Mouse (Mus musculus) MEL (cell line): ENCODE measurements around the gene Dcun1d4. TPM values are rescaled to one million over a fixed set of nuclear protein-coding genes. Genes with fewer than 3 reads are reported as not detected.

Experiments used
- DNase-seq: peaks from one replicate; pipeline ENCODE4 v3.0.0; 2011; ENCODE audit warnings: low read depth, low spot score
- H3K27ac ChIP-seq: 2 replicates; pipeline ENCODE4 v1.5.1; 2012; ENCODE audit warnings: low read depth, mild to moderate bottlenecking, control low read depth, low read length, moderate library complexity; ENCODE audit not compliant: control insufficient read depth
- H3K27me3 ChIP-seq, 2 experiments: fragments of 150-350 bp in 1 of 2; sonication (generic) in 1 of 2; 2 replicates each; pipeline ENCODE4 v1.6.1; 2012; ENCODE audit warnings: low read length in 2 of 2, mild to moderate bottlenecking in 2 of 2, improper control_type of control experiment in 1 of 2, moderate library complexity in 1 of 2; ENCODE audit not compliant: insufficient read depth in 2 of 2, control insufficient read depth in 1 of 2
- H3K36me3 ChIP-seq, 2 experiments: 2 replicates each; pipeline ENCODE4 v1.6.1; 2012 to 2014; ENCODE audit warnings: low read length in 2 of 2, improper control_type of control experiment in 1 of 2, inconsistent platforms in 1 of 2, mild to moderate bottlenecking in 1 of 2; ENCODE audit not compliant: insufficient read depth in 2 of 2, control insufficient read depth in 1 of 2
- H3K4me1 ChIP-seq, 2 experiments: fragments of 150-350 bp in 1 of 2; sonication (generic) in 1 of 2; 2 replicates each; pipeline ENCODE4 v1.6.1; 2012; ENCODE audit warnings: low read length in 2 of 2, improper control_type of control experiment in 1 of 2, mild to moderate bottlenecking in 1 of 2; ENCODE audit not compliant: insufficient read depth in 2 of 2, control insufficient read depth in 1 of 2
- H3K4me3 ChIP-seq, 2 experiments: fragments of 150-350 bp in 1 of 2; sonication (generic) in 1 of 2; 2 replicates each; pipeline ENCODE4 v1.5.1; 2012; ENCODE audit warnings: low read depth in 2 of 2, low read length in 2 of 2, mild to moderate bottlenecking in 2 of 2, moderate library complexity in 2 of 2, control low read depth in 1 of 2, improper control_type of control experiment in 1 of 2; ENCODE audit not compliant: control insufficient read depth in 1 of 2, insufficient read depth in 1 of 2
- H3K79me2 ChIP-seq: 2 replicates; pipeline ENCODE4 v1.6.1; 2012; ENCODE audit warnings: mild to moderate bottlenecking, low read length, moderate library complexity; ENCODE audit not compliant: control insufficient read depth, poor library complexity, insufficient read depth
- H3K9ac ChIP-seq: 2 replicates; pipeline ENCODE4 v1.6.1; 2012; ENCODE audit warnings: low read depth, mild to moderate bottlenecking, control low read depth, low read length, moderate library complexity; ENCODE audit not compliant: control insufficient read depth, poor library complexity, severe bottlenecking
- H3K9me3 ChIP-seq: fragments of 150-350 bp; sonication (generic); replicated peaks from 2 replicates; pipeline ENCODE4 v1.6.1; 2012; ENCODE audit warnings: mild to moderate bottlenecking, low read length, improper control_type of control experiment, moderate library complexity; ENCODE audit not compliant: insufficient read depth
- CHD1 ChIP-seq: IDR thresholded peaks from 2 replicates; pipeline ENCODE4 v1.6.1; 2012; ENCODE audit warnings: low read depth, mild to moderate bottlenecking, inconsistent platforms, low read length, improper control_type of control experiment
- CTCF ChIP-seq, 3 experiments: IDR thresholded peaks in 2 of 3; conservative IDR thresholded peaks in 1 of 3; 2 replicates each; pipeline ENCODE4 v1.5.1; 2011 to 2012; ENCODE audit warnings: low read length in 3 of 3, low read depth in 2 of 3, mild to moderate bottlenecking in 2 of 3, improper control_type of control experiment in 1 of 3, inconsistent platforms in 1 of 3, mixed read lengths in 1 of 3, moderate library complexity in 1 of 3; ENCODE audit not compliant: control insufficient read depth in 1 of 3, insufficient read depth in 1 of 3, poor library complexity in 1 of 3, severe bottlenecking in 1 of 3
- ELF1 ChIP-seq: IDR thresholded peaks from 2 replicates; pipeline ENCODE4 v1.6.1; 2014; ENCODE audit warnings: low read depth, mild to moderate bottlenecking, inconsistent platforms, low read length, improper control_type of control experiment, moderate library complexity
- KAT2A ChIP-seq: conservative IDR thresholded peaks from 2 replicates; pipeline ENCODE4 v1.6.1; 2012; ENCODE audit warnings: low read depth, low read length, improper control_type of control experiment, inconsistent platforms
- MAZ ChIP-seq: IDR thresholded peaks from 2 replicates; pipeline ENCODE4 v1.6.1; 2012; ENCODE audit warnings: low read depth, mild to moderate bottlenecking, inconsistent platforms, low read length, improper control_type of control experiment
- MYB ChIP-seq: IDR thresholded peaks from 2 replicates; pipeline ENCODE4 v1.6.1; 2011; ENCODE audit warnings: mild to moderate bottlenecking, low read depth, low read length, improper control_type of control experiment
- MYC ChIP-seq: IDR thresholded peaks from 2 replicates; pipeline ENCODE4 v1.6.1; 2011; ENCODE audit warnings: low read depth, mild to moderate bottlenecking, low read length, improper control_type of control experiment, moderate library complexity
- POLR2A ChIP-seq, 2 experiments: IDR thresholded peaks; 2 replicates each; pipeline ENCODE4 v1.6.1; 2011 to 2012; ENCODE audit warnings: low read length in 2 of 2, mild to moderate bottlenecking in 2 of 2, control low read depth in 1 of 2, improper control_type of control experiment in 1 of 2, low read depth in 1 of 2, moderate library complexity in 1 of 2; ENCODE audit not compliant: control insufficient read depth in 1 of 2, insufficient read depth in 1 of 2, poor library complexity in 1 of 2
- POLR2AphosphoS2 ChIP-seq: IDR thresholded peaks from 2 replicates; pipeline ENCODE4 v1.6.1; 2011; ENCODE audit warnings: low read length, improper control_type of control experiment
- RAD21 ChIP-seq: IDR thresholded peaks from 2 replicates; pipeline ENCODE4 v1.6.1; 2011; ENCODE audit warnings: mild to moderate bottlenecking, low read depth, low read length, improper control_type of control experiment
- SMC3 ChIP-seq: IDR thresholded peaks from 2 replicates; pipeline ENCODE4 v1.6.1; 2011; ENCODE audit warnings: low read depth, low read length, improper control_type of control experiment
- TAL1 ChIP-seq: IDR thresholded peaks from 2 replicates; pipeline ENCODE4 v1.6.1; 2012; ENCODE audit warnings: mild to moderate bottlenecking, inconsistent platforms, low read length, moderate library complexity, mixed read lengths
- USF2 ChIP-seq, 2 experiments: IDR thresholded peaks; 2 replicates each; pipeline ENCODE4 v1.6.1; 2011 to 2012; ENCODE audit warnings: improper control_type of control experiment in 2 of 2, low read length in 2 of 2, borderline replicate concordance in 1 of 2, inconsistent platforms in 1 of 2, low read depth in 1 of 2, mild to moderate bottlenecking in 1 of 2; ENCODE audit not compliant: insufficient read depth in 1 of 2
- ZC3H11A ChIP-seq: IDR thresholded peaks from 2 replicates; pipeline ENCODE4 v1.6.1; 2012; ENCODE audit warnings: low read depth, mild to moderate bottlenecking, inconsistent platforms, low read length, improper control_type of control experiment
- ZMIZ1 ChIP-seq: IDR thresholded peaks from 2 replicates; pipeline ENCODE4 v1.6.1; 2012; ENCODE audit warnings: low read depth, mild to moderate bottlenecking, inconsistent platforms, low read length, improper control_type of control experiment, moderate library complexity
- polyA plus RNA-seq, 2 experiments: library from polyadenylated mRNA; stranded (reverse) in 1 of 2; unstranded in 1 of 2; fragments of >175 nt in 1 of 2; fragments of >200 nt in 1 of 2; gene quantifications; 2 replicates each; pipeline versions ENCODE4 v1.2.1 to v1.2.4; 2012; ENCODE audit warnings: low replicate concordance in 2 of 2, low read depth in 1 of 2; ENCODE audit not compliant: insufficient read length in 2 of 2, insufficient read depth in 1 of 2, missing spikeins in 1 of 2
- total RNA-seq: library from RNA; depleted of rRNA; stranded (reverse); fragments of 300-350 nt; gene quantifications from 2 replicates; pipeline ENCODE4 v1.2.3, GENCODE M21; 2012

The Dcun1d4 gene
- total and polyA plus RNA-seq, 3 experiments = 7.6 to 10.0 TPM; not detected in 1

DNA sequence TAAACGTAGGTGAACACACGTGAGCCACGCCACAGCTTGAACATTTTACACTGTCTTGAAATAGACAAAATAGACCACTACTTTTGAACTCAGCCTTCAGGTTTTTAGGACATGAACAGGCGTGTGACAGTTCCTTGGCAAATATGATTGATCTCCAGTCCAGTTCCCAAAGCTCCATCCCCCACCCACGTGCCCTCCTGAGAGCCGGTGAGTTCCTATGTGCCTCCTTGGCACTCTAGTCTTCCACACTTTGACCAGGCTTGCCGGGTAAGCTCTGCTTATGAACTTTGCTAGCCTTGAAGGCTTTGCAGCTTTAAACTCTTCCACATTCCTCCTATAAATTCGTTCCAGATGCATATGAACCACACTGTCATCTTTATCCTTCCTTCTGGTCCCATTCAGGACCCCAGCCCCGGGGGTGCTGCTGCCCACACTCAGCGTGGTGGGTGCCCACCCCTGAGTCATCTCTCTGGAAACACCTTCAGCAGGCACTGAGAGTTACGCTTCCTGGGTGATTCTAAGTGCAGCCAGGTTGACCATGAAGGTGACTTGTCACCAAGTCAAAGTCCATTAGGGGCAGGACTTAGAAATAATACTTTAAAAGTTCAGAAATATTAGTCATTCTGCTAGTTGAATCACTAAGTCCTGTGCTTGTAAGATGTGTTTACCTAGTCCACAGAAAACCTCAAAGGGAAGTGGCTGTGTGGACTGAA, 57.9 kb downstream of the Dcun1d4 start:
- Histone ChIP-seq H3K27ac (no peak overlapping the region), H3K79me2 (no peaks in the 10 kb centered on the region), H3K4me1 (no peaks in the 10 kb centered on the region), H3K9ac (no peak overlapping the region), H3K4me3 (no peak overlapping the region), H3K36me3 (no peaks in the 10 kb centered on the region; a peak in 1 of 4 replicates), H3K9me3 (no peaks in the 10 kb centered on the region), H3K27me3 (no peaks in the 10 kb centered on the region)
- TF ChIP-seq POLR2AphosphoS2 = no peak
- no peak for TF ChIP-seq MYB
- TF ChIP-seq MYC = no peak
- no peak for TF ChIP-seq USF2 (IDR thresholded peaks at IDR 0.05; ENCODE audit: borderline replicate concordance in 1 of 2, insufficient read depth in 1 of 2, low read depth in 1 of 2, low read length in 2 of 2)
- TF ChIP-seq POLR2A (IDR thresholded peaks at IDR 0.05; ENCODE audit: control insufficient read depth in 1 of 2, insufficient read depth in 1 of 2, low read depth in 1 of 2, low read length in 2 of 2, poor library complexity in 1 of 2) = no peak
- TF ChIP-seq MAZ = no peak
- no peak for DNase-seq

GRCm38 (mm10) chr5:73539848-73540510, 59.2 kb downstream of the Dcun1d4 start:
- peak; percentile 60 for DNase-seq
- H3K36me3 ChIP-seq = peaks cover 0 to 4% of the 10 kb centered on the region in 2 experiments; a peak in 3 of 4 replicates
- H3K27ac ChIP-seq = no peak overlapping the region
- no peaks in the 10 kb centered on the region for H3K27me3 ChIP-seq
- no peak overlapping the region for H3K9ac ChIP-seq
- H3K4me1 ChIP-seq = peaks cover 0 to 4% of the 10 kb centered on the region in 2 experiments; a peak in 2 of 4 replicates
- H3K4me3 ChIP-seq = no peak overlapping the region
- H3K79me2 ChIP-seq = no peaks in the 10 kb centered on the region
- no peak for TF ChIP-seq KAT2A
- TF ChIP-seq POLR2AphosphoS2 = no peak
- TF ChIP-seq SMC3 = peak; percentile 83
- TF ChIP-seq TAL1 = no peak
- peak; percentile 51 for TF ChIP-seq ZC3H11A
- peak; percentile 76 to 83 (median 80) for TF ChIP-seq CTCF (IDR thresholded peaks at IDR 0.05 in 2 of 3, conservative IDR thresholded peaks at IDR 0.05 in 1 of 3; ENCODE audit: control insufficient read depth in 1 of 3, insufficient read depth in 1 of 3, low read depth in 2 of 3, low read length in 3 of 3, poor library complexity in 1 of 3, severe bottlenecking in 1 of 3)
- no peak for TF ChIP-seq MAZ
- peak; percentile 56 for TF ChIP-seq RAD21
- no peak for TF ChIP-seq CHD1
- H3K9me3 ChIP-seq = no peaks in the 10 kb centered on the region

DNA sequence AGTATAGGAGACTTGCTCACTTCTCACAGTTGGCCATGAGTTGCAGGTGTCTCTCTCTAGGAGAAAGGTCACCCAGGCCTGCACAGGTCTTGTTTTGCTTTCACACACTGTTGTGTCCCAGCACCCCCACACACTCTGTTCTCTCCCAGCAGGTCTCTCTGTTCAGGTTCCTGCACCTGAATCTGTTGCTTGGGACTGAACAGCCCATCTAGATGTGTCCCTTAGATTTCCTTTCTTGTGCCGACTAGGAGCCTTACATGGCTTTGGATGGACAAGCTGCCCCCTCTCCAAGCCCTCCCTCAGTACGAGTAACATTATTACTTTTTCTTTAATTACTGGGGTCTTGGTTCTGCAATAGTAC, 59.7 kb downstream of the Dcun1d4 start:
- H3K27me3 ChIP-seq = no peaks in the 10 kb centered on the region
- H3K27ac ChIP-seq = no peak overlapping the region
- H3K9me3 ChIP-seq = no peaks in the 10 kb centered on the region
- H3K4me3 ChIP-seq = no peak overlapping the region
- H3K9ac ChIP-seq = no peak overlapping the region
- TF ChIP-seq ZC3H11A = no peak
- no peak for TF ChIP-seq POLR2A (IDR thresholded peaks at IDR 0.05; ENCODE audit: control insufficient read depth in 1 of 2, insufficient read depth in 1 of 2, low read depth in 1 of 2, low read length in 2 of 2, poor library complexity in 1 of 2)
- no peak for TF ChIP-seq ZMIZ1
- no peak for TF ChIP-seq ELF1
- TF ChIP-seq, all 39 proteins: peak for 0
- Histone ChIP-seq H3K36me3 (peaks cover 0 to 4% of the 10 kb centered on the region in 2 experiments; a peak in 3 of 4 replicates), H3K79me2 (no peaks in the 10 kb centered on the region), H3K4me1 (peaks cover 0 to 4% of the 10 kb centered on the region in 2 experiments; a peak in 2 of 4 replicates)
- DNase-seq = no peak
